Mouse (Mus musculus): ENCODE measurements around the gene Cyp4a12b.

DNA sequence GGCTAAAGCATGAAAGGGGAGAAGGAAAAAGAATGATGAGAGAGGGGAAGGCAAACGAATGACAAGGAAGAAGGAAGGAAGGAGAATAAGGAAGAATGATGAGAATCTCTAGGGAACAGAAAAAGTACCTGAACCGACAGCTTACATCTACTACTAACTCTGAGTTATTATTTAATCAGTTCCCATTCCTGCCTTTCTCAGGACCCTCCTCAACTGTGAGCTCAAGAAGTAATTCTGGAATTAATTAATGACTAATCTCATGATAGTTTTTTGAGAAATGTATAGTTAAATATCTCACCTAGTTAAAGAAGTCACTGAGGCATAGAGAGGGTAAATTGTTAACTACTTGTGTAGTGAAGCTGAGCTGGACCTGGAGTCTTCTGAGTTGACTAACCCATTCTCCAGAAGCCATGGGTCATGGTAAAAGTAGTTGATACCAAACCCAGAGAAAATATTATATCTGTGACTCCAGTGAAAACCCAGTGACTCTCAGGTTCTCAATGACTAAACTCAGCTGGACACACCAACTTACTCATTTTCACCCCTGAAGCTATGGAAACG, 39.2 kb downstream of the Cyp4a12b start:
- TF ChIP-seq POLR2A (IDR thresholded peaks at IDR 0.05; ENCODE audit: extremely low read depth, insufficient read depth, low read length) (no peak), CTCF (IDR thresholded peaks at IDR 0.05; ENCODE audit: low read depth, low read length) (no peak)
